Mouse (Mus musculus) lung, postnatal 14 days (tissue): ENCODE data around the gene Smarcc2.
"Not testable (repeated sequence)": the region's sequence is repeated elsewhere in the genome, so short reads cannot be mapped to it uniquely, and the experiment has no call there.

Source experiments
- DNase-seq: peaks from one replicate; pipeline ENCODE4 v3.0.0; 2021

Gene Smarcc2

GRCm38 (mm10) chr10:128444354-128444753 is 14.7 kb upstream of the Smarcc2 start:
- DNase-seq, result no peak

- DNase-seq, result no peak
Measured at GRCm38 (mm10) chr10:128445407-128445806, 13.6 kb upstream of the Smarcc2 start.

GRCm38 (mm10) chr10:128451014-128451413 is 8.0 kb upstream of the Smarcc2 start:
- DNase-seq, result no peak

GRCm38 (mm10) chr10:128454471-128454870 is 4.6 kb upstream of the Smarcc2 start:
- no peak for DNase-seq

- peak; percentile 79 for DNase-seq
Measured at GRCm38 (mm10) chr10:128455280-128455679, 3.8 kb upstream of the Smarcc2 start.

GRCm38 (mm10) chr10:128457676-128458075 is 1.4 kb upstream of the Smarcc2 start:
- no peak for DNase-seq

GRCm38 (mm10) chr10:128458348-128458718 is 715 bp upstream of the Smarcc2 start:
- peak; percentile 95 for DNase-seq

- DNase-seq, result peak; percentile 31
Measured at GRCm38 (mm10) chr10:128459409-128460269, 591 bp downstream of the Smarcc2 start.

- DNase-seq, result no peak
Measured at GRCm38 (mm10) chr10:128460270-128460630, 1.2 kb downstream of the Smarcc2 start.

GRCm38 (mm10) chr10:128474366-128474765 is 15.3 kb downstream of the Smarcc2 start:
- DNase-seq, result no peak

GRCm38 (mm10) chr10:128486370-128486769 is 27.3 kb downstream of the Smarcc2 start:
- DNase-seq, result no peak

- no peak for DNase-seq
Measured at GRCm38 (mm10) chr10:128487861-128488712, 29.0 kb downstream of the Smarcc2 start.

GRCm38 (mm10) chr10:128488776-128489175 is 29.7 kb downstream of the Smarcc2 start:
- no peak for DNase-seq

GRCm38 (mm10) chr10:128489380-128489779 is 30.3 kb downstream of the Smarcc2 start:
- DNase-seq, result no peak

- DNase-seq, result no peak
Measured at GRCm38 (mm10) chr10:128489785-128490184, 30.7 kb downstream of the Smarcc2 start.

GRCm38 (mm10) chr10:128490232-128490631 is 31.2 kb downstream of the Smarcc2 start:
- no peak for DNase-seq

- no peak for DNase-seq
Measured at GRCm38 (mm10) chr10:128490912-128491311, 31.9 kb downstream of the Smarcc2 start.

GRCm38 (mm10) chr10:128491495-128491894 is 32.4 kb downstream of the Smarcc2 start:
- DNase-seq, result peak; percentile 49

- DNase-seq, result not testable (repeated sequence)
Measured at GRCm38 (mm10) chr10:128492051-128492450, 33.0 kb downstream of the Smarcc2 start.

GRCm38 (mm10) chr10:128492633-128493311 is 33.7 kb downstream of the Smarcc2 start:
- peak; percentile 77 for DNase-seq

- no peak for DNase-seq
Measured at GRCm38 (mm10) chr10:128493319-128493694, 34.3 kb downstream of the Smarcc2 start.

GRCm38 (mm10) chr10:128493695-128494666 is 34.9 kb downstream of the Smarcc2 start, which contains the start of gene Myl6:
Gene Myl6 (minus strand): TSS chr10:128494145.
- DNase-seq, result peak; percentile 99
